Mouse (Mus musculus) urinary bladder, adult 18-20 months (tissue): ENCODE measurements around the gene Gm14288.
"Not testable (repeated sequence)": the region's sequence is repeated elsewhere in the genome, so short reads cannot be mapped to it uniquely, and the experiment has no call there.

Experiments
- DNase-seq, 2 experiments: peaks; one replicate each; pipeline ENCODE4 v3.0.0; 2022; ENCODE audit warnings: low spot score in 2 of 2, mixed read lengths in 2 of 2

Gene Gm14288

DNA sequence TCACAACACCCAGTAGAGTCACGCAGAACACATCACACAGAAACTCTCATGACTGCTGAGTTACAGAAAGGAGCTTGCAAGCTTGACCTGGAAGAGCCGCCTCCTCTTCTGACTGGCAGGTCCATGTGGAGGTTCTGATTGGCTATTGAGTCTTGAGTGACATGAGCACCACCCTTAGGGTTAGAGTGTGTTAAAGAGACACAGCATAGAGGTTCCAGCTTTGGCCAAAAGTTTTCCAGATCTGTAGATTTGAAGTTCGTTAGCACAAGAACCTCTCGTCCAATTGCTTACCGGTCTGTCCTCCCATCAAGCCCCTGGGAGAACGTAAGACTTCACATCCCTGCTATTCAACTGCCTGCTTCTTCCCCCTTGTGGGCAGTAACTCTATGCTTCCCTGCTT is at the start of gene Gm14288:
TSS of gene Gm14288 (minus strand) at position 101 of the 400 bp plus-strand sequence.
- DNase-seq, result not testable (repeated sequence)

GRCm38 (mm10) chr2:175741237-175741636 is 59.7 kb downstream of the Gm14288 start, which contains the start of gene Gm2007:
Gene Gm2007 (plus strand): TSS chr2:175741537.
- DNase-seq, result not testable (repeated sequence)
